Mouse (Mus musculus): ENCODE data around the gene Gm47289.

Gene Gm47289

DNA sequence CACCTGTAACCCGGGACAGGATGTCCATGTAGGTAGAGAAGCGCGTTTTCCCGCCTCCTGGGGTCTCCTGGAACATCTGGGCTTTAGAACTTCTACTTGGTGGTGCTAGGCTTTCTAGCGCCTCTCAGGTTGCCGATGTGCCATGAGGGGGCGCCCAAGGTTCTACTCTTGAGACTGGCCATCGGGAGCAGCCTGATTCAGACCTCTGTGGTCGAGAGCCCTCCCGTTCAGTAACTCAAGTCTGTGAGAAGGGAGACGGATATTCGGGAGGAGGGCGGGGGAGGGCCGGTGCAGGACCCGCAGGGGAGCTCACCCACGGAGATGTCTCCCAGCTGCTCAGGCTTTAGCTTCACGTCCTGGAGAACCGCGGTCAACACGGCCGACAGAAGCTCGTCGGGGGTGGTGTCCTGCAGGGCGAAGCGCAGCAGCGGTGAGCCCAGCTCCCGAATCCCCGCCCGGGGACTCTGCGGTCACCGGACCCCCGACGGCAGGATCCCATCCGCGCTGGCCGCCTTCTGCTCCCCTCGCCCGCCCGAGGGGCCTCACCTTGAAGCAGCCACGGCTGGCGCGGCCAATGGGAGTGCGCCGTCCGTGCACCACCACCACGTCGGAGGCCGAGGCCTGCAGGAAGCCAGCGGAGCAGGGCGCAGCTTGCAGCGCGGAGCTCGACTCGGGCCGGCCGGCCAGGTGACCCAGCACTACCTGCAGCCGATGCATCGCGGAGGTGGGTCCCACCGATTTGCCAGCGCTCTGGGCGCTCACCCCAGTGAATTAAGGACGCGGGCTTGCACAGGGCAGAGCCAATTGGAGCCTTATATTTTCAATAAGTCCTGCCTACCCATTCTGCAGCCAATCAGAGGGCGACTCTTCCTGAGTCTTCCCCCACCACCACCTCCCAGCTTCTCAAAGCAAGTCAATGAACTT is 2.4 kb upstream of the Gm47289 start, which contains the start of gene Acaa1b:
TSS of gene Acaa1b (minus strand) at position 816 of the 924 bp plus-strand sequence.
- peak; percentile 53 to 73 for DNase-seq (ENCODE audit: low spot score in 2 of 2)

- no peak for DNase-seq (ENCODE audit: low spot score in 2 of 2)
Measured at GRCm38 (mm10) chr9:119160689-119161088, 1.7 kb downstream of the Gm47289 start.

GRCm38 (mm10) chr9:119164743-119165142 is 5.8 kb downstream of the Gm47289 start:
- DNase-seq (ENCODE audit: low spot score in 2 of 2), result no peak

- DNase-seq (ENCODE audit: low spot score in 2 of 2), result no peak
Measured at GRCm38 (mm10) chr9:119165548-119165947, 6.6 kb downstream of the Gm47289 start.

DNA sequence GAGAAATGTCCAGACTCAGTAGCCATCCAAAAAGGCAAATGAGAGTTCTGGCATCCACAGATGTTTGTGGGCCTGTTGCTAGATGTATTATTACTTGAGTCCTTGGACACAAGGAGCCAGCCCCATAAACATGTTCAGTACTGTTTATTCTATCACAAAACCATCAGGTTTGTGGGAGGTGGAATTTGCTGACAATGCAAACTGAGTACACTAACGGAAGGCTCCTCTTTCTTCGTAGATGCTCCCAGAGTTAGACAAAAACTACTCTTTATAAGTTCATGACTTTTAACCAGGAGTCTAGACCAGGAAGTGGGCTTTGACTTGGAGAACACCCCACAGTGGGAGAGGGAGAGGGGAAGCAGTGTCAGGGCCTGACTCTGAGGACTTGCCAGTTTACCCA is 8.6 kb downstream of the Gm47289 start:
- no peak for DNase-seq (ENCODE audit: low spot score in 2 of 2)

GRCm38 (mm10) chr9:119179292-119179691 is 20.3 kb downstream of the Gm47289 start:
- DNase-seq (ENCODE audit: low spot score in 2 of 2), result no peak

- no peak for DNase-seq (ENCODE audit: low spot score in 2 of 2)
Measured at GRCm38 (mm10) chr9:119181241-119181728, 22.3 kb downstream of the Gm47289 start.

GRCm38 (mm10) chr9:119192202-119192990 is 33.4 kb downstream of the Gm47289 start:
- DNase-seq (ENCODE audit: low spot score in 2 of 2), result peak; percentile 17 to 67

GRCm38 (mm10) chr9:119199151-119199861 is 40.3 kb downstream of the Gm47289 start:
- no peak for DNase-seq (ENCODE audit: low spot score in 2 of 2)

- DNase-seq (ENCODE audit: low spot score in 2 of 2), result no peak
Measured at GRCm38 (mm10) chr9:119201653-119202052, 42.7 kb downstream of the Gm47289 start.

DNA sequence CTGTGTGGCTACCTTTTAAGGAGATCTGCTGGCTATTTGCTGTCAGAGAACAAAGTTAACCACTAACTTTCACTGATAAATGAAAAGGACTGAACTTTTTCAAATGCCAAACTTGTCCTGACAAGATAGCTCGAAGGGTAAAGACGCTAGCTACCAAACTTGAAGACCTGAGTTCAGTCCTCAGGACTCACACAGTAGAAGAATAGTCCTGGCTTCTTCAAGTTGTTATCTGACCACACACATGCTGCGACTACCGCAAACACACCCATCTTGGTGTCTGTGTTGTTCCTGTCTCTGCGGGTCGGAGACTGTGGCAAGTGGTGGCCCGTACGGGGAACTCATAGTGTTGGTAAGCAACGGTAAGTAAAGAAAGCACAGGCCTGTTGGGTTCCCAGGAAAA is 44.7 kb downstream of the Gm47289 start:
- no peak for DNase-seq (ENCODE audit: low spot score in 2 of 2)

GRCm38 (mm10) chr9:119205756-119206155 is 46.8 kb downstream of the Gm47289 start:
- DNase-seq (ENCODE audit: low spot score in 2 of 2), result no peak

DNA sequence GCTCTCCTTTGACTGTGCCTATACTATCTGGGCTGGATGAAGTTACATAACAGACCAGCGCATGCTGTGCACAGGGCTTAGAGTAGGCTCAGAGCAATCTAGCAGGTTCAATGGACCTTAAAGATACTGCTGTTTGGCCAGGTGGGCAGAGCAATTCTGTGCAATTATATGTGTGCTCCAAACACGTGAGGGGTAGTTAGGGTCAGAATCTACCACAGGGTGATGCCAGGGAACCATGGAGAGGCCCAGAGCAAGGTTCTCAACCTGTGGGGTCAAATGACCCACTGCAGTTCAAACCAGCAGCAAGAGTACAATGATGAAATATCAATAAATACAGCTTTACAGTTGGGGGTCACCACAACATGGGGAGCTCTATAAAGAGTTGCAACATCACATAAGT is 47.7 kb downstream of the Gm47289 start:
- no peak for DNase-seq (ENCODE audit: low spot score in 2 of 2)

DNA sequence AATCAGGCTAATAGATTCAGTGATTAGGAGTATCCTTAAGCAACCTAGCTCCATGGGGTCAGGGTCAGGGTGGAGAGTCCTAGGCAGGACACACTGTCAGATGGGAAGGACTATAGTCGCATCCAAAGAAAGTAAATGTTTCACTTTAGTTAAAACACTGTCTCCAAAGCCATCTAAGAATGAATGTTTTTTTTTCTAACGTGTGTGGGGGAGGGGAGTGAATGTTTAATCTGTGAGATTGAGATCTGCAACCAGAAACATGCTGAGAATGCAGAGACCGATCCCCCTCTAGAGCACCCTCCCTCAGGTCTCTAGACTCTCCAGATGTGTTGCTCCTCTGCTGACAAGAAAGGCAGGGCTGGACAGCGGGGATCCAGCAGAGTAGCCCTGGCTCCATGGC is 48.2 kb downstream of the Gm47289 start:
- no peak for DNase-seq (ENCODE audit: low spot score in 2 of 2)

GRCm38 (mm10) chr9:119208998-119209397 is 50.0 kb downstream of the Gm47289 start, which contains the start of gene Slc22a13:
TSS of gene Slc22a13 (minus strand) at chr9:119209098.
- DNase-seq (ENCODE audit: low spot score in 2 of 2), result no peak
